Mouse (Mus musculus) ovary, postnatal 10 days (tissue): Measurements from ENCODE around the gene Wdr24.
"Not testable (repeated sequence)": the region's sequence is repeated elsewhere in the genome, so short reads cannot be mapped to it uniquely, and the experiment has no call there.

Source experiments
- DNase-seq: peaks from one replicate; pipeline ENCODE4 v3.0.0; 2022; ENCODE audit warnings: low spot score

Gene Wdr24

GRCm38 (mm10) chr17:25807452-25807851 lies 16.0 kb upstream of the Wdr24 start:
- DNase-seq = not testable (repeated sequence)

GRCm38 (mm10) chr17:25808028-25808427 lies 15.4 kb upstream of the Wdr24 start:
- DNase-seq = no peak

- DNase-seq = no peak
Measured at GRCm38 (mm10) chr17:25808789-25809605, 14.4 kb upstream of the Wdr24 start, which contains the start of gene Fbxl16. Fbxl16 (plus strand) TSS chr17:25809085.

- no peak for DNase-seq
Measured at GRCm38 (mm10) chr17:25809606-25810340, 13.7 kb upstream of the Wdr24 start.

- no peak for DNase-seq
Measured at GRCm38 (mm10) chr17:25810890-25811289, 12.5 kb upstream of the Wdr24 start.

GRCm38 (mm10) chr17:25813471-25813870 lies 10.0 kb upstream of the Wdr24 start:
- DNase-seq = peak; percentile 80

- no peak for DNase-seq
Measured at GRCm38 (mm10) chr17:25817662-25818061, 5.8 kb upstream of the Wdr24 start.

- DNase-seq = no peak
Measured at GRCm38 (mm10) chr17:25818851-25819780, 4.3 kb upstream of the Wdr24 start.

GRCm38 (mm10) chr17:25824362-25825142 lies 1.1 kb downstream of the Wdr24 start:
- DNase-seq = no peak

- no peak for DNase-seq
Measured at GRCm38 (mm10) chr17:25825311-25825710, 1.9 kb downstream of the Wdr24 start.

- DNase-seq = no peak
Measured at GRCm38 (mm10) chr17:25825984-25826570, 2.6 kb downstream of the Wdr24 start.

- DNase-seq = no peak
Measured at GRCm38 (mm10) chr17:25827011-25827410, 3.6 kb downstream of the Wdr24 start.

GRCm38 (mm10) chr17:25827546-25828222 lies 4.3 kb downstream of the Wdr24 start:
- DNase-seq = no peak

- no peak for DNase-seq
Measured at GRCm38 (mm10) chr17:25828223-25828594, 4.8 kb downstream of the Wdr24 start.

- DNase-seq = peak; percentile 58
Measured at GRCm38 (mm10) chr17:25828712-25829557, 5.5 kb downstream of the Wdr24 start, which contains the start of gene Jmjd8. Jmjd8 (plus strand) TSS chr17:25828867.

GRCm38 (mm10) chr17:25829558-25830017 lies 6.2 kb downstream of the Wdr24 start:
- DNase-seq = no peak

- no peak for DNase-seq
Measured at GRCm38 (mm10) chr17:25830200-25830753, 6.8 kb downstream of the Wdr24 start.

GRCm38 (mm10) chr17:25830806-25831431 lies 7.5 kb downstream of the Wdr24 start:
- no peak for DNase-seq
